Mouse (Mus musculus) cerebellum, adult 2 months (tissue): ENCODE results near the gene Smyd3. TPM values are rescaled to one million over a fixed set of nuclear protein-coding genes. Genes with fewer than 3 reads are reported as not detected.
"Not testable (repeated sequence)": the region's sequence is repeated elsewhere in the genome, so short reads cannot be mapped to it uniquely, and the experiment has no call there.

ENCODE experiments used
- DNase-seq, 2 experiments: peaks; one replicate each; pipeline ENCODE4 v3.0.0; 2021
- H3K27ac ChIP-seq: fragments of 200-500 bp; 2 replicates; pipeline ENCODE4 v1.5.1; 2012; ENCODE audit warnings: low read length, control low read depth, inconsistent platforms; ENCODE audit not compliant: insufficient read depth
- H3K27me3 ChIP-seq: fragments of 200-500 bp; 2 replicates; pipeline ENCODE4 v1.6.1; 2012; ENCODE audit warnings: inconsistent platforms, mild to moderate bottlenecking, low read length, moderate library complexity; ENCODE audit not compliant: control insufficient read depth, insufficient read depth
- H3K4me1 ChIP-seq: fragments of 200-500 bp; 2 replicates; pipeline ENCODE4 v1.6.1; 2011; ENCODE audit warnings: low read length; ENCODE audit not compliant: control insufficient read depth, insufficient read depth
- H3K4me3 ChIP-seq: fragments of 200-500 bp; replicated peaks from 2 replicates; pipeline ENCODE3; 2011; ENCODE audit warnings: mild to moderate bottlenecking, low read depth, low read length, control low read depth; ENCODE audit not compliant: insufficient read depth
- CTCF ChIP-seq: fragments of 200-500 bp; IDR thresholded peaks from 2 replicates; pipeline ENCODE4 v1.5.1; 2011; ENCODE audit warnings: low read depth, mild to moderate bottlenecking, control low read depth, low read length, moderate library complexity, borderline replicate concordance; ENCODE audit not compliant: insufficient read depth
- POLR2A ChIP-seq: fragments of 200-500 bp; IDR thresholded peaks from 2 replicates; pipeline ENCODE4 v1.6.1; 2011; ENCODE audit warnings: low read length, control low read depth, borderline replicate concordance; ENCODE audit not compliant: insufficient read depth
- WGBS: fragments of 180-500 bp; shearing (Covaris S2); methylation state at CpG from one replicate; pipeline ENCODE4 v1.1.7; 2018; 5-methylcytosine and 5-hydroxymethylcytosine counted together
- polyA plus RNA-seq: library from polyadenylated mRNA; depleted of rRNA; stranded (reverse); fragments of >200 nt; gene quantifications from 2 replicates; pipeline ENCODE4 v1.2.3, GENCODE M21; 2012

Smyd3 gene
- polyA plus RNA-seq, 1 experiment = 17.3 TPM

GRCm38 (mm10) chr1:179174241-179174640 is 343.6 kb downstream of the Smyd3 start:
- 83% methylated on average over 4 of the region's 4 CpGs for WGBS
- Histone ChIP-seq H3K4me1 (peaks cover under 1% of the 10 kb centered on the region; the same call in 1 of the 2 replicates), H3K27ac (no peak overlapping the region), H3K27me3 (no peaks in the 10 kb centered on the region), H3K4me3 (no peak overlapping the region)
- no peak for TF ChIP-seq CTCF
- TF ChIP-seq POLR2A = no peak
- no peak for DNase-seq

- Histone ChIP-seq H3K4me3 (no peak overlapping the region), H3K4me1 (peaks cover 5% of the 10 kb centered on the region), H3K27me3 (no peaks in the 10 kb centered on the region), H3K27ac (no peak overlapping the region)
- WGBS = 96% methylated on average over 8 of the region's 8 CpGs
- TF ChIP-seq CTCF (no peak), POLR2A (no peak)
- DNase-seq = no peak
Measured at GRCm38 (mm10) chr1:179170555-179170954, 347.3 kb downstream of the Smyd3 start.

GRCm38 (mm10) chr1:179169749-179170148 is 348.1 kb downstream of the Smyd3 start:
- over 99% methylated on average over 3 of the region's 3 CpGs for WGBS
- no peak for TF ChIP-seq CTCF
- TF ChIP-seq POLR2A = no peak
- Histone ChIP-seq H3K4me1 (peaks cover 5% of the 10 kb centered on the region), H3K27ac (no peak overlapping the region), H3K4me3 (no peak overlapping the region), H3K27me3 (no peaks in the 10 kb centered on the region)
- no peak for DNase-seq

- no peak overlapping the region for H3K27ac ChIP-seq
- TF ChIP-seq CTCF (no peak), POLR2A (no peak)
- H3K4me3 ChIP-seq = no peak overlapping the region
- DNase-seq = peak; percentile 24 to 48
- peaks cover 5% of the 10 kb centered on the region for H3K4me1 ChIP-seq
- 36% methylated on average over 10 of the region's 10 CpGs for WGBS
- H3K27me3 ChIP-seq = no peaks in the 10 kb centered on the region
Measured at GRCm38 (mm10) chr1:179169161-179169560, 348.7 kb downstream of the Smyd3 start.

GRCm38 (mm10) chr1:179164219-179164618 is 353.6 kb downstream of the Smyd3 start:
- DNase-seq, H3K27me3 ChIP-seq, H3K27ac ChIP-seq, H3K4me1 ChIP-seq, H3K4me3 ChIP-seq: not testable (repeated sequence)
- 89% methylated on average over 5 of the region's 5 CpGs for WGBS

GRCm38 (mm10) chr1:179162752-179163151 is 355.1 kb downstream of the Smyd3 start:
- not testable (repeated sequence) for H3K4me3 ChIP-seq

GRCm38 (mm10) chr1:179161947-179162346 is 355.9 kb downstream of the Smyd3 start:
- H3K27me3 ChIP-seq = no peaks in the 10 kb centered on the region
- H3K4me3 ChIP-seq = no peak overlapping the region
- DNase-seq = no peak
- 57% methylated on average over 6 of the region's 6 CpGs for WGBS
- H3K27ac ChIP-seq = no peak overlapping the region
- no peak for TF ChIP-seq POLR2A
- TF ChIP-seq CTCF = no peak
- H3K4me1 ChIP-seq = no peaks in the 10 kb centered on the region

More at GRCm38 (mm10) chr1:179162752-179163151, 355.1 kb downstream of the Smyd3 start:
- DNase-seq, H3K27me3 ChIP-seq, H3K4me1 ChIP-seq, H3K27ac ChIP-seq: not testable (repeated sequence)
- 83% methylated on average over 1 of the region's 1 CpGs for WGBS

GRCm38 (mm10) chr1:179160697-179161096 is 357.1 kb downstream of the Smyd3 start:
- no peak for DNase-seq
- Histone ChIP-seq H3K4me1 (no peaks in the 10 kb centered on the region), H3K27ac (no peak overlapping the region), H3K27me3 (no peaks in the 10 kb centered on the region), H3K4me3 (no peak overlapping the region)
- 59% methylated on average over 3 of the region's 3 CpGs for WGBS
- no peak for TF ChIP-seq CTCF
- no peak for TF ChIP-seq POLR2A

- H3K4me3 ChIP-seq = no peak overlapping the region
- H3K4me1 ChIP-seq = no peaks in the 10 kb centered on the region
- 75% methylated on average over 9 of the region's 9 CpGs for WGBS
- no peak for DNase-seq
- TF ChIP-seq POLR2A = no peak
- no peak for TF ChIP-seq CTCF
- H3K27me3 ChIP-seq = no peaks in the 10 kb centered on the region
- H3K27ac ChIP-seq = no peak overlapping the region
Measured at GRCm38 (mm10) chr1:179152376-179152775, 365.5 kb downstream of the Smyd3 start.
